Mouse (Mus musculus): ENCODE measurements around the gene Cav3. TPM values are rescaled to one million over a fixed set of nuclear protein-coding genes. Genes with fewer than 3 reads are reported as not detected.

Cav3 gene
- polyA plus RNA-seq, 1 experiment from 2014 or later: not detected

DNA sequence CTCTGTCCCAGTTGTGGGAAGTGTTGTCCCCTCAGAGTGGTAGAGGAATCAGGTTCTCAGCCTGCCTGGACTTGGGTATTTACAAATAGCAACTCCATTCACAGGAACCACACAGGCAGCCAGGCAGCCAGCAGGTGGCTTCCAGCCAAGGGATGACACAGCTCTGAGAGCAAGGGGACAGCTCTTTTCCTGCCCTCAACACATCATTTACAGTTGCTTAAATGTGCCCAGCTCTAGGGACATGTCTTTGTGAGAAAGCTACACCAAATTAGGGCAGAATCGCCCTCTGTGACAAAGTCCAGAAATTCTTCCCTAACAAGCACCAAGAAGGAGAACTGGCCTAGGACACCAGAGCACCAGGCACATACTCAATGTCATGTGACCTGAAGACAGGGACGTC is 41.9 kb downstream of the Cav3 start:
- Histone ChIP-seq H3K27me3 (replicated peaks; ENCODE audit: control insufficient read depth, insufficient read depth, low read length) (no peaks in the 10 kb centered on the region), H3K27ac (ENCODE audit: low read depth, low read length) (no peak overlapping the region), H3K4me1 (ENCODE audit: control insufficient read depth, insufficient read depth, low read depth, low read length) (no peaks in the 10 kb centered on the region), H3K4me3 (ENCODE audit: low read length) (no peak overlapping the region), H3K4me2 (ENCODE audit: low read length) (no peak overlapping the region), H3K9ac (ENCODE audit: low read depth, low read length) (no peak overlapping the region), H3K36me3 (ENCODE audit: control insufficient read depth, insufficient read depth, low read length) (no peaks in the 10 kb centered on the region), H3K9me3 (ENCODE audit: control insufficient read depth, low read length) (no peaks in the 10 kb centered on the region)
- WGBS: 82% methylated on average over 2 of the region's 2 CpGs
- ATAC-seq: no peak

- Histone ChIP-seq H3K27ac (ENCODE audit: low read depth, low read length) (no peak overlapping the region), H3K4me3 (ENCODE audit: low read length) (no peak overlapping the region), H3K36me3 (ENCODE audit: control insufficient read depth, insufficient read depth, low read length) (no peaks in the 10 kb centered on the region), H3K9ac (ENCODE audit: low read depth, low read length) (no peak overlapping the region), H3K27me3 (replicated peaks; ENCODE audit: control insufficient read depth, insufficient read depth, low read length) (0 out of 2 replicates have a peak, but pooled peaks cover 2% of the 10 kb centered on the region), H3K9me3 (ENCODE audit: control insufficient read depth, low read length) (no peaks in the 10 kb centered on the region), H3K4me1 (ENCODE audit: control insufficient read depth, insufficient read depth, low read depth, low read length) (no peaks in the 10 kb centered on the region; the same call in 1 of the 2 replicates), H3K4me2 (ENCODE audit: low read length) (no peak overlapping the region)
- ATAC-seq: no peak
- 82% methylated on average over 2 of the region's 2 CpGs for WGBS
Measured at GRCm38 (mm10) chr6:112507617-112508016, 48.3 kb downstream of the Cav3 start.

DNA sequence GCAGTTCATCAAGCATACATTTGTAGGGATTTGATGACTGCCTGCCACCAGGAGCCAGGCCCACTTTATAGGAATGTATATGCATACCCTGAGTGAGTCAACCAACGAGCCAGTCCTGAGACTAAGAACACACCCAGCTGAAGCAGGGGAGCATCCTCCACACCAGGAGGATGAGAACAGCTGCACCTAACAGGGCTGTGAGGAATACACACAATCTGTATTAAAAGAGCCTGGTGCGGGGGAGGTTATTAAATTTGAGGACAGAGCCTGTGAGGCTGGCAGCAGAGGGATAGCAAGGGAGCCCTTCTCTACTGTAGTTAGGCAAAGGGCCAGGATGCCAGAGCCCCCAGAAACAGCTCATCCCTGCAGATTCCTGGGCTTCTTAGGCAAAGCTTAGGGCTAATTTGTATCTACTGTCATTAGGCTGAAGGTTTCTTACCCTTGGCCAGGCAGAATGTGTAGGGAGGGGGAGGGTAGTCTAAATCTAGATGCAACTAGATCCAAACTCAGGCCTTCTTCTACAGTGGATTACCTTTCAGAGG is 50.4 kb downstream of the Cav3 start:
- Histone ChIP-seq H3K9ac (ENCODE audit: low read depth, low read length) (no peak overlapping the region), H3K4me2 (ENCODE audit: low read length) (no peak overlapping the region), H3K9me3 (ENCODE audit: control insufficient read depth, low read length) (no peaks in the 10 kb centered on the region), H3K27ac (ENCODE audit: low read depth, low read length) (no peak overlapping the region), H3K27me3 (replicated peaks; ENCODE audit: control insufficient read depth, insufficient read depth, low read length) (peaks cover 2% of the 10 kb centered on the region), H3K4me3 (ENCODE audit: low read length) (no peak overlapping the region), H3K36me3 (ENCODE audit: control insufficient read depth, insufficient read depth, low read length) (no peaks in the 10 kb centered on the region), H3K4me1 (ENCODE audit: control insufficient read depth, insufficient read depth, low read depth, low read length) (no peaks in the 10 kb centered on the region; the same call in 1 of the 2 replicates)
- ATAC-seq: 0 out of 2 replicates have a peak, but pooled peaks have one; percentile 42
- 57% methylated on average over 2 of the region's 2 CpGs for WGBS

DNA sequence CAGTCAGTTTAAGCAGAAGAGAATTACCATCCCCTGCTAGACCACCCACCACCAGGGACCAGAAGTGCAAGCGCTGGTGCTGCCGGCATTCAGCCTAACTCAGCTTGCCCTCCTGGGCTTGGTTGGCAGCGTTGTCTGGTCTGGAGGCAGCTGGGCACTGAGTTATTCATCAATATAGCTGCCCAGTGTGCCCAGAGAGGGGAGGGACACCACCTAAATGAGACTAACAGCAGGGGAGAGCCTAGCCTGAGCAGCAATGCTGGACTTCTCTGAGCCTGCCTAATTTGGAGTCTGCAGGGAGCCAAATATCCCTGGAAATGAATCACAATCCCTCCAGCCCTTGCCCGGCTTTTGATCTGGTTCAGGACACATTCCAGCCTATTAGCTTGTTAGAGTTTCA is 51.0 kb downstream of the Cav3 start:
- no peaks in the 10 kb centered on the region for H3K36me3 ChIP-seq (ENCODE audit: control insufficient read depth, insufficient read depth, low read length)
- no peaks in the 10 kb centered on the region; the same call in 1 of the 2 replicates for H3K4me1 ChIP-seq (ENCODE audit: control insufficient read depth, insufficient read depth, low read depth, low read length)
- no peaks in the 10 kb centered on the region for H3K9me3 ChIP-seq (ENCODE audit: control insufficient read depth, low read length)
- peaks cover 2% of the 10 kb centered on the region for H3K27me3 ChIP-seq (replicated peaks; ENCODE audit: control insufficient read depth, insufficient read depth, low read length)
- H3K27ac ChIP-seq (ENCODE audit: low read depth, low read length): no peak overlapping the region
- peak; percentile 90 for ATAC-seq
- no peak overlapping the region for H3K9ac ChIP-seq (ENCODE audit: low read depth, low read length)
- 20% methylated on average over 4 of the region's 4 CpGs for WGBS
- H3K4me2 ChIP-seq (ENCODE audit: low read length): no peak overlapping the region; the same call in 1 of the 2 replicates
- H3K4me3 ChIP-seq (ENCODE audit: low read length): no peak overlapping the region

- WGBS: 89% methylated on average over 6 of the region's 6 CpGs
- no peak for ATAC-seq
- Histone ChIP-seq H3K36me3 (ENCODE audit: control insufficient read depth, insufficient read depth, low read length) (no peaks in the 10 kb centered on the region), H3K4me2 (ENCODE audit: low read length) (no peak overlapping the region), H3K9me3 (ENCODE audit: control insufficient read depth, low read length) (no peaks in the 10 kb centered on the region), H3K27ac (ENCODE audit: low read depth, low read length) (no peak overlapping the region), H3K9ac (ENCODE audit: low read depth, low read length) (no peak overlapping the region), H3K27me3 (replicated peaks; ENCODE audit: control insufficient read depth, insufficient read depth, low read length) (peaks cover 12% of the 10 kb centered on the region), H3K4me1 (ENCODE audit: control insufficient read depth, insufficient read depth, low read depth, low read length) (peaks cover 3% of the 10 kb centered on the region), H3K4me3 (ENCODE audit: low read length) (no peak overlapping the region)
Measured at GRCm38 (mm10) chr6:112514591-112514990, 55.3 kb downstream of the Cav3 start.

DNA sequence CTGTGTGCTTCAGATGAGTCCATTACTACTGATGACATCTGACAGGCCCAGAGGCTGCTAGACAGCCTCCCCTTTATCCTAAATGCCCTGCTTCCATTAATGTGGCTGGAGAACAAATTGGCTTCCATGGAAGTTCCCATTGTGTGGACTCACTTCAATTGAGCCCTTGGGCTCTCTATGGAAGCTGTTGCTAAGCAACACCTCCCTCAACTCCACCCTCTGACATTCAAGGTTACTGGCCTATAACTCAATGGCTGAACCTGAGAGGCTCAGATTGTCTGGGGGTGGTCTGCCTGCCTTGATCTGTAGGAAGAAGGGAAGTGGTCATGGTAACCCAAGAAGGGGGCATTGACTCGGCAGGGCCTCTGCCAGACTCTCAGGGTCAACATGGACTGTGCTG is 57.2 kb downstream of the Cav3 start:
- Histone ChIP-seq H3K9ac (ENCODE audit: low read depth, low read length) (no peak overlapping the region), H3K36me3 (ENCODE audit: control insufficient read depth, insufficient read depth, low read length) (no peaks in the 10 kb centered on the region), H3K4me3 (ENCODE audit: low read length) (no peak overlapping the region), H3K9me3 (ENCODE audit: control insufficient read depth, low read length) (no peaks in the 10 kb centered on the region), H3K27ac (ENCODE audit: low read depth, low read length) (no peak overlapping the region), H3K4me2 (ENCODE audit: low read length) (no peak overlapping the region), H3K4me1 (ENCODE audit: control insufficient read depth, insufficient read depth, low read depth, low read length) (peaks cover 3% of the 10 kb centered on the region; the same call in 1 of the 2 replicates), H3K27me3 (replicated peaks; ENCODE audit: control insufficient read depth, insufficient read depth, low read length) (peaks cover 12% of the 10 kb centered on the region)
- ATAC-seq: peak; percentile 42; the same call in 1 of the 2 replicates
- 18% methylated on average over 1 of the region's 1 CpGs for WGBS

GRCm38 (mm10) chr6:112517572-112517971 is 58.3 kb downstream of the Cav3 start:
- Histone ChIP-seq H3K27ac (ENCODE audit: low read depth, low read length) (no peak overlapping the region), H3K4me1 (ENCODE audit: control insufficient read depth, insufficient read depth, low read depth, low read length) (peaks cover 3% of the 10 kb centered on the region; the same call in 1 of the 2 replicates), H3K9me3 (ENCODE audit: control insufficient read depth, low read length) (no peaks in the 10 kb centered on the region), H3K27me3 (replicated peaks; ENCODE audit: control insufficient read depth, insufficient read depth, low read length) (peaks cover 12% of the 10 kb centered on the region), H3K4me3 (ENCODE audit: low read length) (no peak overlapping the region), H3K9ac (ENCODE audit: low read depth, low read length) (no peak overlapping the region), H3K4me2 (ENCODE audit: low read length) (no peak overlapping the region), H3K36me3 (ENCODE audit: control insufficient read depth, insufficient read depth, low read length) (no peaks in the 10 kb centered on the region)
- WGBS: 94% methylated on average over 3 of the region's 3 CpGs
- no peak for ATAC-seq

DNA sequence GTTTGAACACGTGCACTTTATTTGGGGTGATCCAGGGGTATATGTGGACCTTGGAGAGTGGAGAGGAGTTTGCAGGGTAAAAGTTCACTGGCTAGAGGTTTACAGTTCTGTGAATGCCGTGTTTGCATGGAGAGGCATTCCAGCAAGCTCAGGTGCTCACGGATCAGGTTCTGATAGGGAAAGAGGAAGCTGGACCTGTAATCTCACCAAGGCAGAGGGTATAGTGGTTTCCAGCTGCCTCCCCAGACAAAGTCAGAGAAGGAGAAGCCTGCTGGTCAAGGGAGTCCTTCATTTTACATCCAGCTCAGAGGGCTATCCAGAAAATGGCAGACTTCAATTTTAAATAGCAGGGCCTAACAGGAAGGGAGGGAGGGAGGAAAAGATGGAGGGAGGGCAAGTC is 58.7 kb downstream of the Cav3 start:
- no peak overlapping the region for H3K27ac ChIP-seq (ENCODE audit: low read depth, low read length)
- peaks cover 3% of the 10 kb centered on the region; the same call in 1 of the 2 replicates for H3K4me1 ChIP-seq (ENCODE audit: control insufficient read depth, insufficient read depth, low read depth, low read length)
- no peaks in the 10 kb centered on the region for H3K9me3 ChIP-seq (ENCODE audit: control insufficient read depth, low read length)
- no peaks in the 10 kb centered on the region for H3K36me3 ChIP-seq (ENCODE audit: control insufficient read depth, insufficient read depth, low read length)
- peaks cover 12% of the 10 kb centered on the region for H3K27me3 ChIP-seq (replicated peaks; ENCODE audit: control insufficient read depth, insufficient read depth, low read length)
- no peak overlapping the region for H3K4me3 ChIP-seq (ENCODE audit: low read length)
- no peak overlapping the region for H3K4me2 ChIP-seq (ENCODE audit: low read length)
- ATAC-seq: no peak
- 76% methylated on average over 3 of the region's 3 CpGs for WGBS
- H3K9ac ChIP-seq (ENCODE audit: low read depth, low read length): no peak overlapping the region

Data from hindbrain, embryonic 16.5 days (tissue).